Mouse (Mus musculus) gastrocnemius, adult 2 months (tissue): ENCODE measurements around the gene Polr1a. TPM values are rescaled to one million over a fixed set of nuclear protein-coding genes. Genes with fewer than 3 reads are reported as not detected.
A peak's percentile ranks its signal among the peaks of the same experiment; 100 is the strongest.

Source experiments
- DNase-seq: peaks from one replicate; pipeline ENCODE4 v3.0.0; 2022
- H3K27ac ChIP-seq: fragments of 200-600 bp; 2 replicates; pipeline ENCODE4 v1.8.1; 2022; ENCODE audit warnings: mild to moderate bottlenecking
- H3K4me3 ChIP-seq: fragments of 200-600 bp; 2 replicates; pipeline ENCODE4 v1.8.1; 2022; ENCODE audit warnings: mild to moderate bottlenecking, moderate library complexity
- CTCF ChIP-seq: fragments of 200-600 bp; IDR thresholded peaks from 2 replicates; pipeline ENCODE4 v1.8.1; 2022; ENCODE audit warnings: antibody characterized with exemption, mild to moderate bottlenecking, moderate library complexity
- intact Hi-C: fragments of 180-260 bp; cut with DNase I; formaldehyde crosslinking; loops from one replicate; pipeline ENCODE4 v1.15.1; 2025
- total RNA-seq, 2 experiments: library from RNA; stranded (reverse); gene quantifications; 2 replicates each; pipeline ENCODE4 v1.2.3; 2021

The Polr1a gene
- total RNA-seq, 2 experiments from 2014 or later, result 40.7 to 41.1 TPM

DNA sequence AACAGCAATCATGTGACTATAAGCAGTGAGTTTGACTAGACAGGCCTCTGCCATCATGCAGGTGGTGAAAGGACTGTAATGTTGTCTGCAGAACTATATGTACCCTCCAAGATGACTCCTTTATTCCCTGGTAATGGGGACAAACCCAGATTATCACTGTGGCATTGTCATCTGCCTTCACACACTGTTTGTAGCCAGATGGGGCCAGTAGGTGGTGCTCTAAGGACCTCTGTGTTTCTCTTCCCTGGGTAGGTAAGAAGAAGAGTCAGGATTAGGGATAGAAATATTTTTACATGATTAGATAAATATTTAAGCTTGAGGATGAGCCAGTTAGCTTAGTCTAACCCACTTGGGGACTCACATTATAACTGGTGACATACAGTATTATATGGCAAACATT is 19.1 kb downstream of the Polr1a start:
- Histone ChIP-seq H3K27ac (no peak overlapping the region), H3K4me3 (no peak overlapping the region)
- intact Hi-C loops, result loop anchor here (1.0 to 10.0 kb wide), 3 partner anchors 169 to 397 kb away; partner anchors contain the start of gene St3gal5
- TF ChIP-seq CTCF, result peak; percentile 81
- DNase-seq, result peak; percentile 68

DNA sequence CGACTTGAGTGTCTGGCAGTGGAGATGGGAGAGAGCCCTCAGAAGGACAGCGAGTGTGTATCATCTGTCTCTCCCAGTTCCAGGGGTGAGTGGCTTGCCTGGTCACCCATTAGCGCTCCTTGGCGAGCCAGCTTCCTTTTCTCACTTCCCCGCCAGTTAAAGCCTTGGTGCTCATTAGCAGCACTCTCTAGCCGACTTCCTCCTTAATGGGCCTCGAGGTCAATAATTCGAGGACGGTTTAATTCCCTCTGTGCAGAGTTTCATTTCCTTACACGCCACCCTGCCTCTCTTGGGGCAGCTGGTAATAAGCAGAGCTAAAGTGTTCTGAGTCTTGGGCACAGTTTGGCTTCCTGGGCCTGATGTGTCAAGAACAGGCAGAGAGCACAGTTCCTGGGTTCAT is 21.2 kb downstream of the Polr1a start:
- intact Hi-C loops, result no loop called here
- H3K4me3 ChIP-seq, result no peak overlapping the region
- H3K27ac ChIP-seq, result no peak overlapping the region
- no peak for TF ChIP-seq CTCF
- DNase-seq, result peak; percentile 32

DNA sequence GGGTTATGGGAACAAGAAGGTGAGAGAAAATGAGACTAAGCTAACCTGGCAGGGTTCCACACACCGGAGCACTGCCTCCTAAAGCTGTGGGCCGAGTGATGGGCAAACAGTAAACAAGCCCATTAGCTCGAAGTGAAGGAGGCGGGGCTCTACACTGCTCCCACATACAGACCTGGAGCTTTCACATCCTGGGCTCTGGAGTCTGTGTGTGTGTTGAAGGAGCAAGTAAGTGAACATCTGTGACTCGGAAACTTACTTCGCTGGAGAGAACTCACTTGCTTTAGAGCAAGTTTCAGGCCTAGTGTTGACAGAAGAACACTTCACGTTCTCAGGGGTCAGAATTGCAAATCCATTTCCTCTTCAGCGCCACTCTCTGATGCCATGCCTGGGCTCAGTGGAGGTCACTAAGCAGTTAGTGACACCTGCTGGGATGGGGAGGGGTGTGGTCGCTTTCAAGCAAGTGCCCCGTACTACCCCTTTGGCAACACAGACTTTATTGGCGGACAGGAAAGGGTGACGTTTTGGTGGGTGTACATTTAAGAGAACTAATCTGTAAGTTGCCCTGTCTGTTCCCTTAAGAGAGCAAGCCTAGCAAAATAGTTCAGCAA is 22.1 kb downstream of the Polr1a start:
- Histone ChIP-seq H3K4me3 (no peak overlapping the region), H3K27ac (no peak overlapping the region)
- intact Hi-C loops, result no loop called here
- DNase-seq, result no peak
- no peak for TF ChIP-seq CTCF

DNA sequence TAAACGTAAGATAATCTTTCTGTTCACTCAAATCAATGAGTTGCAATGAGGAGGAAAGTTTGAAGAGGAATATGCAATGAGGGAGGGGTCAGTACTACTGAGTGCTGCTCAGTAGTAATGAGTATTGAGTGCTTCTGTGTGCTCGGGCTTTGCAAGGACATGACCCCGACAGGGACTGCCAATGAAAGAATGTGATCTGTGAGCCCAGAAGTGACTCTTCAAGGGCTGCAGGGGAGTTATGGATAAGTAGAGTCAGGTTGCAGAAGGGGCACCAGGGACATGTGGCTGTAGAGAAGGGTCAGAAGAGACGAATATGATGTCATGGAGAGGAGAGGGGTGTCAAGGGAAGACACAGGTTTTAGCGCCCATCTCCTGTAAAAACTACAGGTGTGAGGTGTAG is 23.5 kb downstream of the Polr1a start:
- DNase-seq, result no peak
- no peak for TF ChIP-seq CTCF
- H3K27ac ChIP-seq, result no peak overlapping the region
- no peak overlapping the region for H3K4me3 ChIP-seq
- intact Hi-C loops, result no loop called here

DNA sequence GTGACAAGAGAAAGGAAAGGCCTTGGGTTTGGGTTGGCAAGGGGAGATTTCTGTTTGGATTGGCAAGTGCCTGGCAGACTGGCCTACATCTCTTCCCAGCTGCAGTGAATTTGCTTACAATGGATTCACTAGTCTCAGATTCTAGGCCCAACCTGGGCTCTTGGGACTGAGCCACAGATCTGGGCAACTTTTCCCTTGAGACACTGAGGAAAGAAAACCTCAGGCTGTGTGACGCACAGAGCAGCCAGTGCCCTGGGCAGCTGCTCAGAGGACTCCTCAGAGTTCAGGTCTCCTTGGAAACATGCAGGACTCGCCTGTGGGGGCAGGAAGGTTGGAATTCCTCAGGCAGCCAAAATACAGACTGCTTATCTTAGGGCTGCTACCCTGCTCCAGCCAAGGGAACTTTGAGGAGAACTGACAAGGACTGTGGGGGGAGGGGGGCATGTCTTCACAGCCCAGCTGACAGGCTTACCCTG is 25.3 kb downstream of the Polr1a start:
- intact Hi-C loops, result no loop called here
- peak; percentile 76 for DNase-seq
- Histone ChIP-seq H3K27ac (peak overlapping the region; percentile 82), H3K4me3 (no peak overlapping the region)
- TF ChIP-seq CTCF, result no peak

DNA sequence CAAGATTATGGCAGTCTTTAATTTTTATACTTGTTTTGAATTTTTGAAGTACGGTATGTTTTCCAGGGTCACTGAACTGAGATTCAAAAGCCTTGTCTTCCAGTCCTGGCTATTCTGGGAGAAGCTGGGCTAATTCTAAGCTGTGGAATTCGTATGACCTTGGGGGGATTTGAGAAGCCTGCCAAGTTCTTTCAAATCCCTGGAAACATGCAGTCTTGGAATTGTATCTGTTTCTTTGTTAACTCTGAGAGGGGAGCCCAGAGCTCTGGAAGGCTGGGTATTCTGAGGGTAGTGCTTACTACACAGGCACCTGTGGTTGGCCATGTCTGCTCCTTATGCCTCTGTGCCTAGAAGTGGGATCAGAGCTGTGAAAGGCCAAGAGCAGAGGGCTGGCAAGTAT is 26.9 kb downstream of the Polr1a start:
- H3K4me3 ChIP-seq, result no peak overlapping the region
- peak overlapping the region; percentile 82 for H3K27ac ChIP-seq
- intact Hi-C loops, result no loop called here
- DNase-seq, result no peak
- no peak for TF ChIP-seq CTCF

DNA sequence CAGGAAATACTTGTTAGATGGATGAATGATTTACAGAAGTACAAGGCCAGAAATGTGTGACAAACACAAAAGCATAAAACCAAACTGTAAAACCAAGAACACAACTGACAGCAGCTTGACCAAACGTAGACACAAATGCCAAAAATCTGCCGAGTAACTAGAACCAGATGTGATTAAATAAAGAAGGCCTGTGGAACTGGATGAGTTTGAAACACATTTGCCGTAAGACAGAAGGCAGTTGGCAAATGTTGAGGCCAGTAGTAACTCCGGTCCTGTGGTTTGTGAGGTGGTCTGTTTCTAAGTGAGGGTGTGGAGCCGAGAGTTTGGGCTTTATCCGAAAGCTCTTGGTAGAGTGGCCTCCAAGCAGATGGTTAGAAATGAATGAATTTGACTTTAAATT is 32.1 kb downstream of the Polr1a start:
- Histone ChIP-seq H3K27ac (no peak overlapping the region), H3K4me3 (no peak overlapping the region)
- no peak for DNase-seq
- no peak for TF ChIP-seq CTCF
- intact Hi-C loops, result no loop called here

DNA sequence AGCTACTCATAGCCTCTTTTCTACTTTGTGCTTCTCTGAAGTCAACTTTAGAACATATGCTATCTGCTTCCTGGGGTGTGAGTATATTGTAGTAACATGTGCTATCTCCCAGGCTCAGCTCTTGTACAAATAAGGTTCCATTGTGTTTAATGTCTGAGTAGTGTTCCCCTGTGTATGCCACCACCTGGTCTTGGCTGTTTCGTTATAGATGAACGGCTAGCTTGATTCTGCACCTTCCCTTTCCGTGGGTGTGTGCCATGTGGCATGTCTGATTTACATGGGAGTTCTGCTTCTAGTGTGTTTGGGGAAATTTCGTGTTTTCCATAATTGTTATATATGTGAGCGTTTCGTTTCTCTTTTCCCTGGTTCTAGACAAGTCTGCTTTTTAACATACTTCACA is 36.2 kb downstream of the Polr1a start:
- no peak for DNase-seq
- no peak overlapping the region for H3K27ac ChIP-seq
- intact Hi-C loops, result no loop called here
- no peak for TF ChIP-seq CTCF
- no peak overlapping the region for H3K4me3 ChIP-seq

DNA sequence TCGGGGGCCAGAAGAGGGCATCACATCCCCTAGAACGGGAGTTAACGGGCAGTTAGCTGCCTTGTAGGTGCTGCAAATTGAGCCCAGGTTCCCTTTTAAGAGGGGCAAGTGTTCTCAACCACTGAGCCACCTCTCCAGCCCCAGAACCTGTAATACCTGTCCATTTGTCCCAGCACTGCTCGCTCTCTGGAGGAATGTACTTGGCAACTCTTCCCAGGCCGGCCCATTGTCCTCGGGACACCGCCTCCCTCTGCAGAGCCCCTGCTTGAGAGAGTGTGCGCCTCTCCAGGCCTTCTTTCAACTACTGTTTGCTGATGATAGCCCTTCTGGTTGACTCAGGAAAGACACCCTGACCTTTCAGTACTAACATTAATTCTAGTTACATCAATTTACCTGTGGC is 37.3 kb downstream of the Polr1a start:
- TF ChIP-seq CTCF, result no peak
- Histone ChIP-seq H3K27ac (no peak overlapping the region), H3K4me3 (no peak overlapping the region)
- no peak for DNase-seq
- intact Hi-C loops, result no loop called here

DNA sequence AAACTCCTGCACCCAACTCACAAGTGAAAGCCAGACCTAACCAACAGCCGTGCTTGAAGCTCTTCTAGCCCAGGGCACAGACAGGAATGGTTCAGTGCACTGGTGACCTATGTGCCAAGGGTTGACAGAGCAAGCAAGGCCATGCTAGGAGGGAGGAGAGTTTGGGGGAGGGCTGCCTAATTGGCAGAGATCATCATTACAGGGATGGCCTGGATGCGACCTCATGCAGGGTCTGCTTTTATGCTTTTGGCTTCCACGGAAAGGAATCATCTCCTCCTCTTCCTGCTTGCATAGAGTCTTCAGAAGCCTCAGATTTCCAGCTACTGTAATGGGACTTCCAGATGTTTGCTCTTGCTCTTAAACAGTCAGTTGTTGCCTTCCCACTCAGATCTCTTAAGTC is 40.9 kb downstream of the Polr1a start:
- TF ChIP-seq CTCF, result no peak
- no peak for DNase-seq
- Histone ChIP-seq H3K4me3 (no peak overlapping the region), H3K27ac (peak overlapping the region; percentile 68)
- intact Hi-C loops, result no loop called here

DNA sequence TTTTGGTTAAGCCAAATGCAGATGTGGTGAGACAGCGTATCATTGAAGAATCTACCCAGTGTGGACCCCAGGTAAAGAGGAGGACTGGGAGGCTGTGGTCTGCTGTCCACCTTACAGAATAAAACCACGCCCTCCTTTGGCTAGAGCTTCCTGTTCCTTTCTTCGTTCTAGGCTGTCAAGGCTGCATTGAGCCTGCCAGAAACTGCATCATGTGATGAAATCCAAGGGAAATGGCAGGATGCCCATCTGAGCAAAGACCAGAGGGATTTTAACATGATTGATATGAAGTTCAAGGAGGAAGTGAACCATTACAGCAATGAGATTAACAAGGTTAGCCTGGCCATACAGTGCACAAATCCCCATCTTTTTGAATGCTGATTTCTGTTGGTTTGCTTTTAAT is 41.7 kb downstream of the Polr1a start:
- H3K27ac ChIP-seq, result peak overlapping the region; percentile 68
- peak; percentile 48 for DNase-seq
- no peak overlapping the region for H3K4me3 ChIP-seq
- no peak for TF ChIP-seq CTCF
- intact Hi-C loops, result no loop called here

DNA sequence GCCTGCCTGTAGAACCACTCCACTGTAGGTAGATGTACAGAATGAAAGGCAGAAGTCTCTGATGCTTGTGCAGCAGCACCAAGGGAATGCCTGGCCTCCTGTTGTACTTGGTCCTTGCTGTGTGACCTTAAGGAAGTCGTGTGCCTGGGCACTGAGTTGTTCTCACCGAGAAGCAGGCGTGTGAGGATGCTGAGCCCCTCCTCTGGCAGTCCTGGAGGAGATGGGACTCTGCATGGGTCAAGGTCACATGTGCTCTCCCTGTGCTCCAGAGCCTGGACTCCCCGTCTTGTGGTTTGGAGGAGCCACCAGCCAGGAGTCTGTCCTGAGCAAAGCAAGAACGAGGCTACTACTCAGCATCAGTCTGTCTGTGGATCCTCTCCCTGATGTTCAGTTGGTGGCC is 42.3 kb downstream of the Polr1a start:
- DNase-seq, result no peak
- Histone ChIP-seq H3K4me3 (no peak overlapping the region), H3K27ac (peak overlapping the region; percentile 68)
- TF ChIP-seq CTCF, result no peak
- intact Hi-C loops, result no loop called here

DNA sequence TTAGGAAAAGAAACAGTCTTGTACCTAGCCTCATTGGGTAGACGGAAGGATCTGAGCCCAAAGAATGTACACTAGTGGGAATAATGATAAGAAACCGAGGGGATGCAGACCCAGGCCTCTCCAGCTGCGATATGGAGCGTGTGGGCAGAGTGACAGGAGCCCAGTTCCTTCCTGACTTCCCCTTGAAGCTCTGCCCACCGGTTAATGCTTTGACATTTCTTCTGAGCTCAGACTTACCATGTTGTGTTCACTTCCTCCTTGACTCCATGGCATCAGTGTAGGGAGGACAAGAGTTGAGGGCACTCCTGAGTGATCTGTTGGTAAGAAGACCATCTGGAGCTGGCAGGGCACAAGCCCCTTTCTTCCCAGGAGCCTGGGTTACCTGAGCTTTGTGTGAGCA is 53.3 kb downstream of the Polr1a start:
- H3K4me3 ChIP-seq, result no peak overlapping the region
- TF ChIP-seq CTCF, result no peak
- intact Hi-C loops, result no loop called here
- no peak for DNase-seq
- no peak overlapping the region for H3K27ac ChIP-seq

DNA sequence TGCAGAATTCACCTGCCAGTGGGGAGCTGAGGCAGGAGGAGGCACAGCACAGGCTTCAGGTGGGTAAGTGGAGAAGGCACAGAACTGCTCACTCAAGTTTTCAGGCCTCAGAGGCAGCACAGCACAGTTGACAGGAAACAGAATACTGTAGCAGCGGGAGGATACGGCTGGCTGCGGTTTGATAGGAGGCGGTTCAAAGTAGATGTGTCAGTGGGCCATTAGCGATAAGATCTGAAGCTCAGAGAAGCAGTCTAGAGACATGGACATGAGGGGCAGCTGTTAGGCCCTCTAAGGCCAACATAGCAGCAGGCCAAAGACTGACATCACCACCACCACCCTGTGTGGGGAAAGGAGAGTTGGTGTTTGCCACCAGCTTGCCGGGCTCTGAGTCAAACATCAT is 53.9 kb downstream of the Polr1a start:
- no peak for TF ChIP-seq CTCF
- intact Hi-C loops, result no loop called here

DNA sequence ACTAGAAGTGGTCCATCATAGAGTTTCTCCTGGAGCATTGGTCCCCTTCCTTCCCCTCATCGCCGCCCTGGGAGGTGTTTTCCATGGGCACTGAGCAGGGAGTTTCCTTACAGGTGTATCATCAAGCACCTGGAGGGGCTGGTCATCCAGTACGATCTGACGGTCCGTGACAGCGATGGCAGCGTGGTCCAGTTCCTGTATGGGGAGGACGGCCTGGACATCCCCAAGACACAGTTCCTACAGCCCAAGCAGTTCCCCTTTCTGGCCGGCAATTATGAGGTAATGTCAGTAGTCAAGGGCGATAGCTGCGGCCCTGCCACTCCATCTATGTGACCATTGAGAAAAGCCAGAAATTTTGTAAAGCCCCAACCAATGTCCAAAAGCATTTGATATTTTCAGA is 54.7 kb downstream of the Polr1a start:
- TF ChIP-seq CTCF, result no peak
- DNase-seq, result no peak
- intact Hi-C loops, result no loop called here
- no peak overlapping the region for H3K4me3 ChIP-seq
- no peak overlapping the region for H3K27ac ChIP-seq

More for the DNA sequence above, 53.9 kb downstream of the Polr1a start:
- no peak for DNase-seq
- Histone ChIP-seq H3K4me3 (no peak overlapping the region), H3K27ac (no peak overlapping the region)
